Mouse (Mus musculus) heart, adult 2 months (tissue): ENCODE measurements around the gene Hoxa6.

ENCODE experiments used
- CTCF ChIP-seq: fragments of 200-600 bp; IDR thresholded peaks from 2 replicates; pipeline ENCODE4 v1.8.1; 2022; ENCODE audit warnings: antibody characterized with exemption, mild to moderate bottlenecking, moderate library complexity
- EP300 ChIP-seq: fragments of 200-500 bp; IDR thresholded peaks from 2 replicates; pipeline ENCODE4 v1.6.1; 2011; ENCODE audit warnings: low read depth, low read length, control low read depth; ENCODE audit not compliant: insufficient read depth

DNA sequence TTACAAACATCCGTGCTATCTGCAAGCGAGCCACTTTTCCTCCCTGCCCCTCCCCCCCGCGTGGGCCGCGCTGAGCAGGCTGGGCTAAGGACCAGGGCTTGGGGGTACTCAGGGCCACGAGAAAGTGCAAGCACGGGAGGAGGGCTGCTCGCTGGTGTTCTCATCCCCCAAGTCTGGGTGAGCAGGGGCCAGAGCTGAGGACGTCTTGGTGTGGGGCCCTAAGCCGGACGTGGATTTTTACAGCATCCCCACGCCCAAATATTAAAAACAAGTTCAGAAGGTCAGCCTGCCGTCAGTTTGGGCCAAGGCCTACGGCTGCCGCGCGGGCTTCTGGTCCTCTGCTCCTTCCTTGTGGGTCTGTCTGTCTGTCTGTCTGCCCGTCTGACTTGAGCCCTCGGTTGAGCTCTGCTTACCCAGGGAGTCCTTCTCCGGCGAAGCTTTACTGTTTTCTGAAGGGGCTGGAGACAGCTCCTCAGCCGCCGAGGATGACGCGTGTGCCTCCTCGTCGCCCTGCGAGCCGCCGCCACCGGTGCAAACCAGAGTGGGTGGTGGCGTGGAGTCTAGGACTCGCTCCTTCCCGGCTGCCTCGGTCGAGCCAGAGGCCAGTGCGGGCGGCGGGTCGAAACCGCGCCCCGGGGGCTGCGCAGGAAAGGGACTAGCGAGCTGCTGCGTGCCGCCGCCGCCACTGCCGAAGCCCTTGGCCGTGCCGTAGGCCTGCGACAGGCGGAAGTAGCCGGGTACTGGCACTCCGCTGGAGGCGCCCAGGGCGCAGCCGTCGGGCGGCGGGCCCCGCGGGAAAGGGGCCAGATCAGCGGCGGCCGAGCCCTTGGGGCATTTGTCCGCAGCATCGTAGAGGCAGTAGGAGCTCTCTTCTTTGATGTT, 25.3 kb upstream of the Hoxa6 start:
- TF ChIP-seq EP300 (no peak), CTCF (no peak)
